Mouse (Mus musculus): ENCODE results near the gene Sema3a.

GRCm38 (mm10) chr5:13615907-13616306 is 490.7 kb downstream of the Sema3a start:
- TF ChIP-seq CTCF (IDR thresholded peaks at IDR 0.05; ENCODE audit: extremely low read depth, insufficient read depth, low read length) (no peak), POLR2A (IDR thresholded peaks at IDR 0.05; ENCODE audit: extremely low read depth, insufficient read depth, low read length) (no peak)
